Mouse (Mus musculus) gastrocnemius, postnatal 14 days (tissue): Measurements from ENCODE around the gene Armc2. TPM values are rescaled to one million over a fixed set of nuclear protein-coding genes. Genes with fewer than 3 reads are reported as not detected.

ENCODE experiments used
- DNase-seq: peaks from one replicate; pipeline ENCODE4 v3.0.0; 2021; ENCODE audit warnings: mixed read lengths
- intact Hi-C: fragments of 180-260 bp; cut with DNase I; formaldehyde crosslinking; loops from one replicate; pipeline ENCODE4 v1.15.1; 2025; ENCODE audit warnings: low total_unique reads
- total RNA-seq, 2 experiments: library from RNA; stranded (reverse); gene quantifications; 2 replicates each; pipeline ENCODE4 v1.2.3; 2021

Gene Armc2
- total RNA-seq, 2 experiments from 2014 or later: 0.29 to 0.47 TPM

DNA sequence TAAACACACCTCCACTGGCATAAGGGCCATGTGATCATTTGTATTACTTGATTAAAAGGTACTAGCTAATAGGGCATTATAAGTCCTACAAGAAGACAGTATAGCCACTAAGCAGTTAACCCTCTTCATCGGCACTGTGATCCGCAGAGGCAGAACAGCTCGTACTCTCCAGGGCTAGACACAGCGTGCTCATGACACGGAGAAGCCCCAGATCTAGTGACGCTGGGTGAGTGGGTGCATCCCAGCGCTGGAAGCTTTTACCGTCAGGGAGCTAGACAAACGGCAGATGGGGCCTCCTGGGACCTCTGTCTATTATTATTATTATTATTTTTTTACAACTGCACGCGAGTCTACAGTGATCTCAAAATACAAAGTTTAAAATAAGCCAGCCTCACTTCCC, 9.1 kb upstream of the Armc2 start:
- no peak for DNase-seq
- intact Hi-C loops: loop anchor here (5.0 kb wide), 2 partner anchors 45 to 250 kb away; partner anchors contain the start of gene Foxo3

GRCm38 (mm10) chr10:42024406-42024805, 6.2 kb upstream of the Armc2 start:
- DNase-seq: no peak
- intact Hi-C loops: no loop called here

- intact Hi-C loops: no loop called here
- no peak for DNase-seq
Observed at GRCm38 (mm10) chr10:42021536-42021935, 3.3 kb upstream of the Armc2 start.

DNA sequence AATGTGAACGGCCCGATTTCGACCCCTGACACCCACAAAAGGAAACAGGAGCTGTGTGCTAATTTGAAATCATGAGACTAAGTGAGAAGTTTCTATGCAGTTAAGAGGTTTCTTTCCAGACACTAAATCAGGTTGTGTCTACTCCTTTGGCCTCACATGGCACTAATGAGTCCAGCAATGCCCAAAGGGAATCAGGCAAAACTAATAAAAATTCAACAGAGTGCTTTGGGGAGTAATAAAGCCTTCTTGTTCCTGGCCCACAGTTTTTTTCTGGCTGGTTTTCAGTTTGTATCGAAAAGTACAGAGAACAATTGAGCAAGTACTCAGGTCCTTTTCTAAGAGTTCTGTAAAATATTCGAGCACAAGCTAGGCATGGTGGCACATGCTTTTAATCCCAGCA, 4.2 kb downstream of the Armc2 start:
- DNase-seq: no peak
- intact Hi-C loops: no loop called here

DNA sequence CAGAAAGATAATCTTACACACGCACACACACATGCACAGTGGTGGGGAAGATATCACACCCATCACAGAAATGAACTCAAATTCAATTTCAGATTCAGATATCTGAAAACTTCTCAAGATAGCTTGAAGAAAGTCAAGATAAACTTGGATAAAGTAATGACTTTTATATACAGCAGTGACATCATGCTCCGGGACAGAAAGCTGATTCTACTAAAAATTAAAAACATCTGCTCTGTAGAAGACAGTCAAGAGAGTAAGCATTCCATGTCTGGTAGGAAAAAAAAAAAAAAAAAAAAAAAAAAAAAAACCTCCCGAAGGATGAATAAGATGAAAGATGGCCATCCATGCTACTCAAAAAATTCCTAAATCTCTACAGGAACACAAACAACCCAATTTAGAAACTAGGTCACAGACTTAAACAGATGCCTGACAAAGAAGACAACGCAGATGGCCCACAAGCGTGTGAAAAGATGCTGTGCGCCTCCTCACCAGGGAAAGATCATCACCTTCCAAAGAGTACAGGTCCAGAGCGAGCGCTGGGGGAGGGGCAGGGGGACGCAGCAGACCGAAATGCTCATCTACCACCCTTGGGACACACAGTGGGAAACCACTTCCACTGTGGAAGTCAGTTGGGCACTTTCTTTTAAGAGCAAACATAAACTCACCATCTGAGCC, 7.3 kb downstream of the Armc2 start:
- intact Hi-C loops: no loop called here
- no peak for DNase-seq

DNA sequence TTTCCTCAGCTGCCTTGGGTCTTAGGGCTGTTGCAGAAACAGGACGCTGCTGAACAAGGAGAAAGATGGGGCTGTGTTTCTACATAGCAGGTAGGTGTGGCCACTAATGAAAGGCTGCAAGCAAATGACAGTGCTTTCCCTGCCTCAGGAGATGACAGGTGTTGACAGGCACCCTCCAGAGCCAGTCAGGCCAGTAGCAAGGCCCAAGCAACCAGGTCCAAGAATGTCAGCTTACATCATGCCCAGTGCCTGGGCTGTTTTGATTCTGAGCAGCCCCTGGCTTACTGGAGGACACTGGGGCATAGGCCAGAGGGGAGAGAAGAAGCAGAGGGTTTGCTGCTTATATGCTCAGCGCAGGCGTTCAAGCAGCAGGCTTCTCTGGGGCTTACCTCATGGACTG, 13.0 kb downstream of the Armc2 start:
- intact Hi-C loops: no loop called here
- no peak for DNase-seq

DNA sequence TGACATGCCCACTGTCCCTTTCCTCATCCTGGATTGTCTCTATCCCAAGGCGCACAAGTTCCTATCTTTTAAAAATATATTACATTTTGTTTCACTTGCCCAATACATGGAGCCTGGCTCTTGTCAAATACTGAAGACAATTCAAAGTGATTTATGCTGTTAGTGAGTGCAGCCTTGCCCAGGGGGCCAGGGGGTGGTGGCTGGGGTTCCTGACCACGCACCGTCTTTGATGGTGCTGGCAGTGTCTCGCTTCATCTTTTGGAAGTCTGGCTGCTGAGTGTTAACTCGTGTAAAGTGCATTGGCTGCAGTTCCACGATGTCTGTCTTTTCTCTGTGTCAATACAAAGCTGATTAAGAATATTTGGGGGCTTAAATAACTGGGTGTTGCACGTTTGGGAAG, 13.6 kb downstream of the Armc2 start:
- DNase-seq: no peak
- intact Hi-C loops: no loop called here

DNA sequence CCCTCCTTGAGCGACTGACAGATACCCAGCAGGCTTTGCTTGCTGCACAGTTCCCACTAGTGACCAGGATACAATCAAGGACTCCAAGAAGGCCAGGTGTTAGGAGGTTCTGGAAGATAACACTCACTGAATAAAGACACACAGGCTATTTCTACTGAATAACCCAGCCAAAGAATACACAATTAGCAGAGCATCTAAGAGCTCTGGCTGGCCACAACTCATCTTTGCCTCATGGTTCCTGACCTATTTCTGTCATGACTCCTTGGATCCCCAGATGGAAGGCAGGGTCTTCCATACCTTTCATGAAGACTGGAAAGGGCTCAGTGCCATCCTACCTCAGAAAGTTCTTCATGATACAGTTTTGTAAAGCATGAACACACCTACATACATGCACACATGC, 14.2 kb downstream of the Armc2 start:
- no peak for DNase-seq
- intact Hi-C loops: no loop called here

DNA sequence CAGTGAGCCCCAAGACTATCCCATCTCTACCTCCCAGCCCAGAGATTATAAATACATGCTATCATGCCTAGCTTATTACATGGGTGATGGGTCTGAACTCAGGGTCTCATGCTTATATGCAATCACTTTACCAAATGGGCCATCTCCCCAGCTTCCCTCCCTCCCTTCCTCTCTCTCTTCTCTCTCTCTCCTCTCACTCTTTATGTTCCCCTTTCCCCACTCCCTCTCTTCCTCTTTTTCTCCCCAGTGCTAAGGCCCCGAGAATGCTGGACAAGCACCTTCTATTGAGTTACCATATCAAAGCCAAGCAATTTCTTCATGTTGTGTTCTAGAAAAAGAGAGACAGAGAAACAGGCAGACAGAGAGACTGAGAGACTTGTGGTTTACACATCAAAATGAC, 14.7 kb downstream of the Armc2 start:
- intact Hi-C loops: no loop called here
- no peak for DNase-seq

DNA sequence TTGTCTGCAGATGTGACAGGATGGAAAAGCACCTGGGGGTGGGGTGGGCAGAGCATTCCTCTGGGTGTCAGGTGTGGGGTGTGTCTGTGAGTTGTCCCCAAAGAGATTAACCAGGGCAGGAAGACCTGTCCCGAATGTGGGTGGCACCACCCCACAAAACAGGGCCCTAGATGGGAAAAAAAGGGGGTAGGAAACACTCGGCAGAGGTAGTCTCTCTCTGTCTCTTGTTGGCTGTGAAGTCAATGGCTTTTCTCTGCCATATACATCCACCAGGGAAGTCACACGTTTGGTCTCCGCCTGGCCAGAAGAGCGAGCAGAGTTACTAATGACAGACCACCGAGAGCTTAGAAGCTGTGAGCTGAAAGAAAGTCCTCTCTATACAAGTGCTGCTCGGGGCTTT, 15.8 kb downstream of the Armc2 start:
- DNase-seq: no peak
- intact Hi-C loops: no loop called here

GRCm38 (mm10) chr10:42001260-42001659, 17.0 kb downstream of the Armc2 start:
- DNase-seq: no peak
- intact Hi-C loops: no loop called here

- no peak for DNase-seq
- intact Hi-C loops: no loop called here
Observed at GRCm38 (mm10) chr10:41997691-41998178, 20.5 kb downstream of the Armc2 start.

DNA sequence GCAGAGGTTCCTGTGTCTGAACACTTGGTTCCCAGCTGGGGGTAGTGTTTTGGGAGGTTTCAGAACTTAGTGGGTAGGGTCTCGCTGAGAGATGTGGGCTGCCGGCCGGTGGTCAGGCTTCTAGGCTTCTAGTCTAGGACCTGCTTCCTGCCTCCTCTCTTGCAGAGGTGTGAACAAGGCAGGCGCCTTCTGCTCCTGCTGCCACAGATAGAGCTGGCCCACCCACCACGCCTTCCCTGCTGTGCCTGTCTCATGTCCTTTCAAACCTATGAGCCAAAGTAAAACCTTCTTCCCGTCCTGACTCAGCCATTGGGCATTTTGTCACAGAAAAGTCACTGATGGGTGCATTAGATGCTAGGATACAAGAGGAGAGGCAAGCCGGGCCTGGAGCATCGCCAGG, 22.1 kb downstream of the Armc2 start:
- intact Hi-C loops: no loop called here
- DNase-seq: peak; percentile 36

DNA sequence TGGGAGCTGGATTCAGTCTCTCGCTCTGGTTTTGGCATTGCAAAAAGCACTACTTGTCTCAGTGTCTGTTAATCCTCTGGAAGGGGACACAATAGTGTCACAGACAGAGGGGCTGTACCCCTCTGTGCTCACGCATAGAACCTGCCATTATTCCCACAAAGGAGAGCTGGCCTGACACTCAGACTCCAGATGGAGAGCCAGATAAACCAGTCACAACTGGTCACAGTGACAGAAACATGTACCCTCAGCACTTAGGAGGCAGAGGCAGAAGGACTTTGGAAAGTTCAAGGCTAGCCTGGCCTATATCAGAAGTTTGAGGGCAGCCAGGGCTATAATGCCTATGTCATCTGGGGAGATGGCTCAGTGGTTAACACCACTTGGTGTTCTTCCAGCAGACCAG, 23.2 kb downstream of the Armc2 start:
- intact Hi-C loops: no loop called here
- no peak for DNase-seq

DNA sequence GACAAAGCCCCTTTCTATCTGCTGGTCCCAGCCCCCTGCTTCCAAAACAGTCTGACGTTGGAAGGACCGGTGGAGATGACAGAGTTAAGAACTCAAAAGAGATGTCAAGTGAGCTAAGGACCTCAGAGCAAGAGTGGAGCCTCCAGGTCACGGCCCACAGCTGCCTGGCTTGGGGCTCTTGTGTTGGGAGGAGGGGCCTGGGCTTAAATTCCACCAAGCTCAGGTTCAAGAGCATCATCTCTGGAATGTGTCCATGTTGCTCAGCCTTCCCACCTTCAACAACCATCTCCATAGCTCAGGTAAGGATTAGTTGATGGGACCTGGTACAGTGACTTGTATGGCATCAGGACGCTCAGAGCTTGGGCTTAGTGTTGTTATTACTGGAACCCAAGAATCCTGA, 23.7 kb downstream of the Armc2 start:
- intact Hi-C loops: no loop called here

GRCm38 (mm10) chr10:41992059-41992440, 26.2 kb downstream of the Armc2 start:
- DNase-seq: no peak
- intact Hi-C loops: no loop called here

More for the DNA sequence above, 23.7 kb downstream of the Armc2 start:
- no peak for DNase-seq

DNA sequence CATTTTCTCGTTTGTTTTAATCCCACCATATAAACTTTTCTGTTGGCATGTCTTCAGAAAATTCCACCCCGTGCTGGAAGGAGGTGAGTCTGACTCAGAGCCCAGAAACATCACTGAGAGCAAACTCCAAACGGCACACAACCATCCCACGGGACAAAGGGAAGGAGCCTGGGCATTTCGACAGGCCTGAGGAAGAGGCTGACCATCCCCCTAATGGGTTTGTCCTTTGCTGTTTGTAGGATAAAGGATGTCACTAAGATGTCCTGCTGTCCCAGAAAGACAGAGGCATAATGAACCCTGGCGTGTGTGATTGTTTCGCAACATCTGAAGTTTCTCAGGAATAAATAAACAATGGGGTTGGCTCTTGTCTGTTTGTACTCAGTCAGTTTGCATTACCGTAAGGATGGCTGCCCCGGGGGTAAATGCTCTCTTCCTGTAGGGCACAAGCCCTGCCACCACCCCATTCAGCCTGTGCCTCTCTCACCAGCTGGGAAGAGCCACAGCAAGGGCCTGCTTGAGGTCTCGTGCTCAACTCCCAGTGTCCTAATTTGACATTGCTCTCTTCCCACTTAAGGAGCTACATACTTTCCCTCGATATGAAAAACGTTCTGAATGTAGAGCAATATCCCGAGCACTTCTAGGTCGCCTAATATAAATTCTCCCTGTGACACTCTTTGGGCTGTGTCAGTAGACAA, 26.7 kb downstream of the Armc2 start:
- intact Hi-C loops: no loop called here
- no peak for DNase-seq

GRCm38 (mm10) chr10:41990896-41991295, 27.3 kb downstream of the Armc2 start:
- DNase-seq: no peak
- intact Hi-C loops: no loop called here

DNA sequence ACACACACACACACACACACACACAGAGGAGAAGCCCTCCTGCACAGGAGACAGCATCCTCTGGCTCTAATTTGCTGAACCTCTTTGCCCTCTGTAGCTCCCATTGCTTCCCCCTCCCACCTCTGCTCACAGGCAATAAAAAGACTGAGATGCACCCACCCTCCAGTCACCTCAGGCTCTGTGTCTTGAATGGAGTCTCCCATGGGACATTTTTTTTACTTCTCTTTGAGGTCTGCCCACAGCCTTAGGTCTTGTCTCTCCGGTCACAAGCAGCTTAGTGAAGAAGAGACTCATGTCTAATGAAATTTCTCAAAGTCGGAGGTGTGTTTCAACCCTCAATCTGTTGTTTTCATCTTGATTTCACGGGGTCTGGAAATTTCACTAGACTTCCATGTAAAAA, 29.3 kb downstream of the Armc2 start:
- intact Hi-C loops: loop anchor here (10.0 kb wide), 1 partner anchor 656 kb away; no protein-coding TSS in a partner anchor
- DNase-seq: no peak

DNA sequence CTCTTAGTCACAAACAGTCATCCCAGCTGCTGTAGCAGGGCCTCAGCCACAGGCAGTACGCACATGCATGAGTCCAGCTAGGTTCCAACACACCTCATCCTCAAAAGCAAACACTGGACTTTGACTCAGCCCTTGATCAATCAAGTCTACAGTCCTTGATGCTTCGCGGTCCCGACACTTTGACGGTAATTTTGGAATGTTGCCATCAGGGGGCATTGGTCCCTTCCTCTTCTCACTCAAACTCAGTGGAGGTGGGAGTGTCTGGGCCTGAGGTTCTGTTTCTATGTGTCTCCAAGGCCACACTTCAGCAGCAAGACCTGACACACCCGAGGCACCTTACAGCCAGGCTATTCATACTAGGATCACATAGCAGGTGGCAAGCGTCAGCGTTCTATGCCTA, 32.1 kb downstream of the Armc2 start:
- no peak for DNase-seq
- intact Hi-C loops: loop anchor here (10.0 kb wide), 1 partner anchor 659 kb away; no protein-coding TSS in a partner anchor

DNA sequence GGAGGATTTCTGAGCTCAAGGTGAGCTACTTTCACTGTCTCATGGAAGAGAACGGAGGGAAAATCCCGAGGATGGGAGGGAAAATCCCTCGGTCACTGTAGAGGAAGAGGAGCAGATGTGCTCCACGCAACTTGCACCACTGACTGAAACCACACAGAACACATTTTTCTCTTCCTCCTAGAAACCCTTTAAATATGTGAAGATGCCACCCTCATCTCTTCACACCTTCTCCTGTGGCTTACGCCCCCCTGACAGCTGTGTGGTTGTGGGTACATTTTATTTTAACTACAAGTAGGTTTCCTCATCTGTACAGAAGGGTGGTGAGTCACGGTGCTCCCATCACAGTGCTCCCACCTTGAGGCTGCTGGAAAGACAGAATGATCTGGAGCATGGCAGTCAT, 34.0 kb downstream of the Armc2 start:
- intact Hi-C loops: loop anchor here (5.0 to 10.0 kb wide), 2 partner anchors 43 to 661 kb away; no protein-coding TSS in a partner anchor
- no peak for DNase-seq
